Mouse (Mus musculus) layer of hippocampus, adult 9-10 months (tissue): ENCODE data around the gene Chn1.

Source experiments
- DNase-seq: peaks from one replicate; pipeline ENCODE4 v3.0.0; 2022; ENCODE audit warnings: low spot score

The Chn1 gene

DNA sequence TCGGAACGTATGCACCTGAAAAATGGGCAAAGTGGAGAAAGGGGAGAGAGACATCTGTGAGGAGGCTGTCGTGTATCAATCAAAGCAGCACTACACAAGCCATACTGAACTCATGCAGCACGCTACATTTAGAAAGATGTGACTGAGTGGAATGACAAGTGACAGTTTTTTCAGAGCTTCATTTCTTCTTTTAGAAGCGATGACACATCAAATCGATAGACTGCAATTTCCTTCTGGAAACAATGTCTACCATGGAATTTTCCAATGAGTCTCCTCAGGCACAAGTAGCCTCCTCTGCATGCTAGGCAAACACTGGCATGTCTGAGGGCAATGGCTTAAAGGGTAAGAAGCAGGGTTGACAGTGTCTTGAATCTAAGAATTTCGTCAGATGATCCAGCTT lies 143.3 kb downstream of the Chn1 start:
- DNase-seq, result no peak

DNA sequence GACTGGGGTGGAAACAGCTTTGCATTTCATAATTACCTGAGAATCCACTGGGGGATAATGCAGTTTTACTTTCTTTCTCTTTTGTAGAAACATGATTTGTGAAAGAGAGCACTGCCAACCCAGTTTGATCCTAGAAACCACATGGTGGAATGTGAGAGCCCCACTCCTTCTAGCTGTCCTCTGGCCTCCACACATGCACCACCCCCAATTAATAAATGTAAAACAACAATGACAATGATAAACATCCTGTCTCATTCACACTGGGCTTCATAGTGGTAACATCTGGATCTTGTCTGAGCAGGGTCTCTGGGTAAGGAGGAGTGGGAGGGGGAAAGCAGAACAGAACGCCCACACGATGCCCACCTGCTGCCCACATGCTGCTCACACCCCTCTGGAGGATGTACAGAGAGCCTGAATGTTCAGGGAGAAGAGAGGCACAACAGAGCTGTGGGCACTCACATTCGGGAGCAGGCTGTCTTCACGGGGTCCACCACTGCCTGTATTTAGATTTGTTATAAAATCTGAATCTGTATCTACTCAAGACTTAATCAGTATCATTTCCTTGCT lies 156.6 kb downstream of the Chn1 start:
- DNase-seq, result no peak

DNA sequence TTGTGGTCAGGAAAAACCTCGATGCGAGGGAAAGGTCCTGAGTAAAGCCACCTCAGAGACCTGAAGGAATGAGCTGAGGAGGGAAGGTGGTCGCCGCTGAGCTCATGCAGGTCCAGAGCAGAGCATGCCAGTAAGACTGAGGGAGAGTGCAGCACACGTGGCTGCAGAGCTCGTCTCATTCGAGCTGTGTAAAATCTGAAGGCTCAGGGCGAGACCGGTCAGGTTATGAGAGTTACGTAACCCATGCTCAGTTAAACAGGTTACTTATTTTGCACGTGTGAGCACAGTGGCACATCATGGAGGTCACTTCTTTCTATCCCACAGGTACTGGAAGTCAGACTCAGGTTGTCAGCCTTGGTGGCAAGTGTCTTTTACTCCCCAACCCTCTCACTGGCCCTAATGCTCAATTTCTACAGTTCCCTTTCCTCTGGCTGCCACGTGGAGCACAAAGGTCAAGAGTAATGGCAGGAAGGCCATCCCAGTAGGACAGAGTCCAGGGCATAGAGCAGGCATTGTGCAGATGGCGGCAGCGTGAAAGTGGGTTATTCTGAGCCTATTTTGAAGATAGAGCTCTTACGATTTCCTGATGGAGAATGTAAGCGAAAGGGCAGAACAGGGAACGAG lies 158.6 kb downstream of the Chn1 start:
- no peak for DNase-seq

DNA sequence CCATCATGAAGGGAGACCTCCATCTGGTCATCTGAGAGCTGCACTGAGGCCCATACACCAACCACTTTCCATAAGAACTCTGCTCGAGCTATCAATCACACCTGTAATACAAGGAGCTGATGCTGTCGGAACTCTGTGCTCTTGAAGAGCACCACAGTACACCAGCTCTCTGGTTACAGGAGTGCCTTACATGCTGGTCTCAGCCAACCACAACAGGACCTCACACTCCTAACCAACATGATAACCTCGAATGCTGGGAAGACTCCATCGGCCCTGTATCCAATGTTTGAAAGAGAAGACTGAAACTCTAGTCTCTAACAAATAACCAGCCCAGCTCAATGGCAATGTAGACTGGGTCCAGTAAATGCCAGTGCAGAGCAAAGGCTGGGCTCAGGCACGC lies 159.7 kb downstream of the Chn1 start:
- no peak for DNase-seq

DNA sequence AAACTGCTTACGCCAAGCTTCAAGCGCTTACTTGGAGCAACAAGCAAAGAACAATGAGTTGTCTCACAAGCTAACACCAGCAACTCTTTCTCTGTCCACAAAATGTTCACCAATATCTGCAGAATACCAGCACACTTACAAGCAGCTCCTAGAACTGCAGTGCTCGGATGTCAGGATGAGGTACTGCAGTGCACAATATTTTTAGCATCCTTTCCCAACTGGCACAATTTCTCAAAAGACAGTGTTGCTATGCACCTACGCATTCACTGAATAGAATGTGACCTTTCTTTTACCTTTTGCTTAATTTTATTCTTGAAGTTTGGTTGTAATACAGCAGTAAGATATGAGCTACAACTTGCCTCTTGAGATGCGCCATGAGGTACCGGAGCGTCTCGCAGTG lies 160.8 kb downstream of the Chn1 start:
- DNase-seq, result no peak

DNA sequence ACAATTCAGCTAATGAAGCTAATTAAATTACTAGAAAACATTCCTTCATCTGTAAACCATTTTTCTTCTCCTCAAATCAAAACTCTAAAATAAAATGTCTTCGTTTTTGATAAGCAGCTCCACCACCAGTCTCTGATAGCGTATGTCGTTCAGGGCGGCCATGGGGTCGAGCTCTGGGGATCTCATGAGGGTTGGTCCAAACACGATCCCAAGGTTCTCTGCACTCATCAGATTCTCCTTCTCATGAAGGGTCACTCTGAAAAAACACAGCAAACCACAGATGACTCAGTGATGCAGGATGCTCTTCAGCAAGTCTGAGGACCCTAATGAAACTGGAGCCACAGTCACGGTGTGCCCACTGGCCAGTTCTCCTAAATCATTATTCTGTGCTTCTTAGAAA lies 162.2 kb downstream of the Chn1 start:
- DNase-seq, result no peak

DNA sequence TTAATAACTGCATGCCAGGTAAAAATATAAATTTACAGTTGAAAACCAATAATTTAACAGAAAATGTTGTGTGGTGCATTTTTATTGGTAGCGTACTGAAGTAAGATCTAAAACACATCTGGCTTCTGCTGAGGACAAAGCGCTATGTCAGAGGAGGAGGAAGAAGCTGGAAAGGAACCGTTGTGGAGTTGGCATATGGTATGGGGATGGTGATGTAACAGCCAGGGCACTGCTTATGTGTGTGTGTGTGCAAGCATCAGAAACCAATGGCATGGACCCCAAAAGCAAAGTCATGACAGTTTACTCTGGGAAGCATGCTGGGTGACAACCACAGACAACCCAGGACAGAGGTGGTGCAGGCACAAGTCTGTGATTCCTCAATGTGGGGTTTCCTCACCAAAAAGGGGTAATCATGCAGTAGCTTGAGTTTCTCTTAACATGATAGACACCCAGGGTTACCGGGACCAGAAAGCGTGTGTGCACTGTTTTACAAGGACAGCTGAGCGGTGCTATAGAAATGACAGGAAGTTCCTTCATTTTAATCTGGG lies 162.7 kb downstream of the Chn1 start:
- no peak for DNase-seq

DNA sequence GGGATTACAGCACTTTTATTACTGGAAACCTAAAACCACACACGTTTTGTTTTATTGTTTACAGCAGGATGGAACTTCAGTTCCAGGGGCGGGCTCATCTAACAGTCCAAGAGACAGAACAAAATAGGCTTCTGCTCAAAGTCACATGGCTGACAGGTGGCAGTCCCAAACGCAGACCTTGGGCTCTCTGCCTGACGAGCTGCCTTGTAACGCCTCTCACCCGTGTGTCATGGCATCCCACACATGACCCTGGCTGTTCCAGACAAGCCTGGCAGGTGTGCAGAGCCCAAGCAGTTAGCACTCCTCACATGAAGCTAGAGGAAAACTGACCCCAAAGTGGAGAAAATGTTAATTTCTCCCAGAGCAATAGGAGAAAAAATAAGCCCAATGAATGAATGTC lies 163.3 kb downstream of the Chn1 start:
- no peak for DNase-seq

DNA sequence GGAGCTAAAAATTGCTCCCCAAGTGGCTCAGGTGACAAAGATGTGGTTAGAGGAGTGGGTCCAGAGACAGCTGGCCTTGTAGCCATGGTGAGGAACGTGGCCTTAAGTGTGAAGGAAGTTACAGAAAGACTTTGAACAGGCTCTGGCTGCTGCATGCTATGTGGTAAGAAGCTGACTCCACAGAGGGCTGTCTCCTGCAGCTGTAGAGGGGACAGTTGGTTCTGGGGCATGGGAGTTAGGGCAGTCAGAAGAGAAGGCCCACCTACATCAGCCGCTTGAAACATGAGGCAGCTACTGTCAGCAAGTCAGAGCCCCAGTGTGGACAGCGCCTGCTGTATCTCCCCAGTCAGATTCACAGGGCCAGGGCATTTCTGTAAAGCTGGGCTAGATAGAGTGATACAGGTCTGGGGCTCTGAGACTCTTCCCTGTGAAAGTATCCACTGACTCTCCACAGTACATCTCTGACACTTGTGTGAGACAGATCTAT lies 165.4 kb downstream of the Chn1 start:
- no peak for DNase-seq

DNA sequence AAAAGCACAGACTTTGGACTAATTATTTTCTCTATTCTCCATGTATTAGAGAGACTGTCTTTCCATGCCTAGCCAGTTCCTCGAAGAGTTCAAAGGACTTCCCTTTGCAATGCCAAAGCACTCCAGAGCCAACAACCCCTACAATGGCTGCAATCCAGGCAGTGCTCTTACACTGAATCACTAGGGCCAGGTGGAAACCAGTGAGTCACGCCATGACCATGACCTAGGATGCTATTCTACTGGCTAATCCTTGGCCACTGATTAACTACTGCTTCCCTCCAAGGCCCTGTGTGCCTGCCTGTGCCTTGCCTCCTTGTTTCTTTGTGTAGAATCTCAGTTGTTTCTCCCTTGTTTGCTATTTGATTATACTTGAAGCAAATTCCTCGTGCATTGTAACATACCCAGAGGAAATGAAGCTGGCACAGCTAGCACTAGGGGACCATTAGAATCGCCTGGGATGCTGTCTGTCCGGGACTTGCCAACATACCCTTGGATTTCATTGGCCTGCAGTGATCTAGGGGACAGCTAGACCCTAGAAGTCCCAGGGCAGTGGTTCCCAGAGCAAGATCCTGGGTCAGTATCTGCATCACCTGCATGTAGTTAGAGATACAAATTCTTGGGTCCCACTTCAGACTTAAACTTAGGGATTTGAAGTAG lies 166.0 kb downstream of the Chn1 start:
- DNase-seq, result no peak

DNA sequence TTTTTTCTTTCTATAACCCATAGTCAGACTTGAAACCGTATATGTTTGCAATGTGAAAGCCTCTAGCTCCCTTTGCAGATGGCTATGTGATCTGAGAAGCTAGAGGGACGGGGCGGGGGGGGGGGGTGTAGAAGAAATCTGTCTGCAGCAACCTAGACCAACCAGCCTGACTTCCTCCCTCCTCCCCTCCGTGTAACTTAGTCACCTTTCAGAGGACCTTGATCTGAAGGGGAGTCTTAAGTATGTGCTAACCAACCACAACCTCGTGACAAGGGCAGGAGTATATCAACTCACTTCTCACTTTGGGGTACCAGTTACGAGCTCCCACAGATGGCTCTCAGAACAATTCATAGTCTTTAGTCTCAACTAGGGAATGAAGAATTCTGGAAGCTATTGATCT lies 166.8 kb downstream of the Chn1 start:
- DNase-seq, result no peak

DNA sequence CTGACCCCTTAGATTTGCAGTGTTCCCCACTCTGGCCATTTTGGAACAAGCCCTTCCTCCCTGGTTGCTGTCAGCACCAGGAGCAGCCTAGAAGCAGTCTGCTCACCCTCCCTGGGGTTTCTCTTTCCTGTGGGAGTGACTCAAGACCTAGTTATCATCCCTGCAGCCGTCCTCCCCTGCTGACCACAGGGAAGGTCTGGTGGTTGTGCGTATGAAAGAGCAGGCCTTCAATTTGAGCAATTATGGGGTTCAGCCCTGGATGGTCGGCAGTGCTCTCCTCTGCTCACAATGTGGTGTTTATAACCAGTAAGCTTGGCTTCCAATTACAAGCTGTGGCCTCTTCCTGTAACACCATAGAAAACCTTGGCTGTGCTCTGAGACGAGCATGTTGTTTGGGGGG lies 167.5 kb downstream of the Chn1 start:
- DNase-seq, result no peak

DNA sequence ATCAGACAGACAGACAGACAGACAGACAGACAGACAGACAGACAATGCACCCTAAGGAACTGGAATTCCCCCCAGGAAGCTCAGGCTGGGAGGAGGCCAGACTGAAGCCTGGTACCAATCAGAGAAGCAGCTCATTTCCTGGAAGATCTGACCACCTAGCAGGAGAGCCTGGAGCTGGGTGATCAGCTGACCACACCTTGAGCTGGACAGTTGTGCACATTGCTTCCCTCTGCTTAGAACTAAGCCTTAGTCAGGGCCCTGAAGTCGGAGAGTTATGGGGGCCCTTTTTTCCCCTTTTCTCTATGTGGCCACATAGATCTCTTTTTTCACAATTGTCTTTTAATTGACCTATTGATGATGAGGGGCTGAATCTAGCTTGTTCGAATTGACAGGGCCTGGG lies 168.0 kb downstream of the Chn1 start:
- DNase-seq, result no peak

DNA sequence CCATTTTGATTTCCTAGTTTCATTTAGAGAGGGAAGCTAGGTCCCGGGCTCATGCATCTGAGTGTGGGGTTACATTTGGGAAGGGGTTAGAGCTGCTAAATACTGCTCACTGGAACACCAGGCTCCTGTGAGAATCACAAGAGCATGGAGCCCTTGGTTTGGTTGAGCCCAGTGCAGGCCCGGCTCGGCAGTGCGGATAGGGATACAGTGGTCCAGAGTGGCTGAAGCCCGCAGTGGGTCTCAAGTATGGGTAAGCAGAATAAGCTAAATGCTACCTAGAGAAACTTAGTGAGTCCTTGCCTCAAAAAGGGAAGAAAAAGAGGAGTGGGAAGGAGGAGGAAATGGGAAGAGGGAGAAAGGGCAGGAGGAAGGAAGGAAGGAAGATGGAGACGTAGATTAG lies 168.5 kb downstream of the Chn1 start:
- DNase-seq, result no peak

DNA sequence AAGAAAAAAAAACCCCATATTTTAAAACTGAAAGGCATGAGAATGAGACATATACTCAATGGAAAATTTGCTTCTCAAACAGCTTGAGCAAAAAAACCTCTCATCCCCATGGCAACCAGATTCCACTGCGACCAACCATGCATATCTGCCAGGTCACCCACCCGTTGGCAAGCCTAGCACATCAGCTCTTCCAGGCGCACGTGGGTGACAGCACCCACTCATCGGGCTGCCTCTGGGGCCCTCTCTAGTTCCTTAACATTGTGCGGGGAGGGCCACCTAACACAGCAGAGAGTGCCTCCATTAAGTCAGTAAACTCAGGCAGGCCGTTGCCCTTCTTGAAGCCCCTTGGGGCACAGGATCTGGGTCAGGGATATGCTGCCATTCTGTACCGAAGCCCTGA lies 170.1 kb downstream of the Chn1 start:
- DNase-seq, result peak; percentile 72

DNA sequence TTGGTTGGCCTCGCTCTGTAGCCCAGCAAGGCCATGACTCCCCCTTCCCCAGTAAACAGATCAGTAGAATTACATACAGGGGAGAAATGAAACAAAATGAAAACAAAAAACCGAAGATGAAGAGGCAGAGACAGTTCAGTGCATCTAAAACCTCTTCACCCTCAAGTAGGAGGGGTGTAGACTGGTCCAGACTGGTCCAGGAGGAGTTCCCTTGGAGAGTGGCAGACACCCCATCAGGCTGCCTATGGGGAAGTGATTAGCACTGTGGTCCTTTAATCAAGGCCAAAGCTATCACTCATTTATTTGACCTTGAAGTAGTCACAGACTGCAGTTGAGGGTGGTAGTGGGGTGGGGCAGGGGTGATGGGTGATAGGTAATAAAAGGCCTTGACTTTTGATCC lies 170.6 kb downstream of the Chn1 start:
- DNase-seq, result no peak

DNA sequence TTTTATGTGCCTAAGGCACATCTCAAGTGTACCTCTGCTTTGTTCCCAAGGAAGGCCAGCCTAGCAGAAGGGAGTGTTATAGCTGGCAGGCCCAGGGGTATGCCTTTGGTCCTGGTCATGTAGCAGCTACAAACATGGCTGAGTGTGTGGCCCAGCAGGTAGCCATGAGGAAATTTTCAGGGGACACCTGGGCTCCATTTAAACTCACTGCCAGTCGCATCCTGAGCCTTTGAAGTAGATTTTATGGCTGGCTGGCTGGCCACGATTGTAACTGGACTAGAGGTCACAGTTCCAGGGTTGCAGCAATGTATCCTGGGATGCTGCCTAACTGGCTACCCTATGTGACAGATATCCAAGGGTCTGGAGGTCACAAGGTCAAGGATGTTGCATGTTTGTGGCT lies 174.5 kb downstream of the Chn1 start:
- no peak for DNase-seq

DNA sequence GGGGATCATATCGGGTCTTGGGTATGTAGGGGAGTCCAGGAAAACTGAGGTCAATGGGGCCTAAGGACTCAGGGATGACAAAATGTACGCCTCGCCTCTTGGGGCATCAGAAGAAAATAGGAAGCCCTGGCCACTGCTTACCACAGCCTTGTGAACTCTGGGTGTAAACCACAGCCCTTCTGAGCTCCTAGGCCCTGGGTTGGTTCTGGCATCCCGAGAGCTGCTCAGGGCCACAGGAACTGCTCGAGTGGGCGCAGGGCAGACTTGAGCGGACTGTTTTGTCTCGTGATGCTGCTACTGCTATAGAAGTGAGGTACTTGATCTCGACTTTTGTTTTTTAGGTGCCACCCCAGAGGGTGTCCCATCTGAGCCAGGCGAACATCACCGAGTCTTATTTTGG lies 177.4 kb downstream of the Chn1 start:
- no peak for DNase-seq

DNA sequence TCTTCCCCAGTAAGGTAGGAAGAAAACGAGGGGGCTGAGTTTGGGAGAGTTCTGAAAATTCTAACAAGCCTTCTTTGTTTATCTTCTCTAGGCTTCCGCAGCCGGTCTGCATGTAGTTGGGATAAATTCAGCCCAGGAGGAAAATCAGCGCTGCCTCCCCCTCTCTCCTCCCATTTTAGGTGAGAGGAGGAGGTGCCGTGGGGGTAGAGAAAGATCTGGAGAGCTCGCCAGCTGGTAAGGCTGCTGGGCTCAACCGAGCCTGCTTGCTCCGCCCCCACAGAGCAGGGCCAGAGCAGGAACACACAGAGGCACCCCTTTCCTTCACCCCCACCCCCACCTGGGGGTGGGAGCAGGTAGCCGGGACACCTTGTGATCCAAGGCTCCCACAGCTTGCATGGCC lies 178.4 kb downstream of the Chn1 start:
- DNase-seq, result peak; percentile 71

DNA sequence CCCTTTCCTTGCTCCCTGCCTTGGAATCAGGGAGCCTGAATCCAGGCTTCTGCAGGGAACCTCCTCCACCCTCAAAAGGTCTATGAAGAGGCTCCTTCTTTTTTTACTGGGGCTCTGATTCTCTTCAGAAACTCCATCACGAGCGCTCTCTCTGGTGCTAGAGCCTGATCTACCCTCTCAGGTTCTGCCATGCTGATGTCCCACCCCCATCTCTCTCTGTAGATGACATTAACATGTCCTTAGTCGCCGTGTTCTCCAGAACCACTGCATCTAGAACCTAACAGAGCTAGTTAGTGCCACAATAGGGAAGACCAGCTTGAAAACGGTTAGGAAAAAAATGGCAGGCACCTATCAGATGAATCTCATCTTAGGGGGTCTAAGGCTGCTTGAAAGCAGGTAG lies 178.8 kb downstream of the Chn1 start:
- no peak for DNase-seq

DNA sequence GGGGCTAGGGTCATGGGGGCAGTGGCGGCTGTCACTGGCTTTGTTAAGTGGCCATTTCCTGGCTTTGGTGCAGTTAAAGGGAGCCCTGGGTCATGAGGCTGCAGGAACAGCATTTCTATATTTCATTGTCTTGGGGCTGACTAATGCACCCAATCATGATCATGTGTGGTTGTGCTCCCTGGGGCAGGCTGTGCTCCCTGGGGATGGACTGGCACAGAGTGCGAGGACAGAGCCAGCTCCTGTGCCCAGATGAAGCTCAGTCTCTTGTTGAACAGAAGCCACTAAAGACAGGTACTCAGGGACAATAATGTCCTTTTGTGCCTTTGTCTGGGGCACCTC lies 182.1 kb downstream of the Chn1 start:
- DNase-seq, result no peak

DNA sequence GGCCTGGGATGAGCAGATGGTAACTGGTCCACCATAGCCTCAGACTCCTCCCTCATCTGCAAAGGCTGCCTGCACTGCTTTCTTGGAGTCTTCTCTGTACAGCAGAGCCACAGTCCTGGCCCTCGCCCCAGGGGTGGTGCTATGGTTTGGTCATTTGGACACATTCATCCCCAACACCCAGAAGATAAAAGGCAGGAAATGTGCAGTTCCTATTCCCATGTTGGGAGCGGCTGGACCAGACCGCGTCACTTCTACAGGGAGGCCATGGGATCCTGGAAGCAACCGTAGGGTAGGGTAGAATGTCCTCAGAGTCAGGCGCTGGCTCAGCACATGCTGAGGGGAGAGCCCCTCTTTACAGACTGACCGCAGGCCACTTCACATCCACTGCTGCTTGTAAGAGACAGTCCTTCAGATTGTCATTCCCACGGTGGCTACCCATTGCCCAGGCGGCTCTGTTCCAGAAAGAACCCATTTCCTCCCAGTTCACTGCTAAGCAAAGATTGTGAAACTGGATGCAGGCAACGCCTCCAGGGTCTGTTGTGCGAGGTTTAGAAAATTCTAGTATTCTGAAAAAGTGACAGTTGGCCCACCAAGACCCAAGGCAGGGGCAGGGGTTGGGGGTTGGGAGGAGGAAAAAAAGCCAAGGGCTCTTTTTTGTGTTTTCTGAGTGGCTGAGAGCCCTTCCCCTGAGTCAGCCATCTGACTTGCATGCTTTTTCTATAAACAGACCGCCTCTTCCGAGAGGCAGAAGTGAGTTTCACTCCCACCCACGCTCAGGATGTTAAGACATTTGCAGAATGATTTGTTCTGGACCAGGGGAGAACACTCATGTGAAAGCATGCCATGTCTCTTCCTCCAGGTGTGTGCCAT lies 182.7 kb downstream of the Chn1 start:
- peak; percentile 69 for DNase-seq

DNA sequence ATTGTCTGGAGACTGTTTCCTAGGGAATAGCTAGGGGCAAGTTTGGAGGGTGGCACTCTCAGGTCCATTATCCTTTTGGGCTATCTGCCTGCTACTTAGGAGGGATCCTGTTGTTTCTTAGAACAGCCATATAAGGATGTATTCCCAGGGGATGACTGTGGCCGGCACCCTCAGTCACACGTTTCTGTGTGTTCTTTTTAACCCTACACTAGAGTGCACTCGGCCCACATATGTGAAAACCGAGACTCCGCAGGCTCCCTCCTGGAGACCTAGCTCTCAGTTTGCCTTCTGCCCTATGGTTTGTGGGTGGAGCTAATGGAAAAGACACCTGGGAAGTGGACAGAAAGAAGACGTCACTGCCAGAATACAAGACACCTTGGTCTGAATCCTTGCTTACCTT lies 183.9 kb downstream of the Chn1 start:
- DNase-seq, result no peak
